Mouse (Mus musculus) thymus, adult 2 months (tissue): ENCODE measurements around the gene Avp.

Experiments
- CTCF ChIP-seq: fragments of 200-500 bp; IDR thresholded peaks from 2 replicates; pipeline ENCODE4 v1.5.1; 2012; ENCODE audit warnings: mild to moderate bottlenecking, control low read depth, low read length, moderate library complexity, borderline replicate concordance; ENCODE audit not compliant: control insufficient read depth, poor library complexity, insufficient read depth; ENCODE audit errors: extremely low read depth
- POLR2A ChIP-seq: fragments of 200-500 bp; IDR thresholded peaks from 2 replicates; pipeline ENCODE4 v1.6.1; 2012; ENCODE audit warnings: mild to moderate bottlenecking, low read length, control low read depth, moderate library complexity; ENCODE audit not compliant: control insufficient read depth, poor library complexity, insufficient read depth; ENCODE audit errors: extremely low read depth

DNA sequence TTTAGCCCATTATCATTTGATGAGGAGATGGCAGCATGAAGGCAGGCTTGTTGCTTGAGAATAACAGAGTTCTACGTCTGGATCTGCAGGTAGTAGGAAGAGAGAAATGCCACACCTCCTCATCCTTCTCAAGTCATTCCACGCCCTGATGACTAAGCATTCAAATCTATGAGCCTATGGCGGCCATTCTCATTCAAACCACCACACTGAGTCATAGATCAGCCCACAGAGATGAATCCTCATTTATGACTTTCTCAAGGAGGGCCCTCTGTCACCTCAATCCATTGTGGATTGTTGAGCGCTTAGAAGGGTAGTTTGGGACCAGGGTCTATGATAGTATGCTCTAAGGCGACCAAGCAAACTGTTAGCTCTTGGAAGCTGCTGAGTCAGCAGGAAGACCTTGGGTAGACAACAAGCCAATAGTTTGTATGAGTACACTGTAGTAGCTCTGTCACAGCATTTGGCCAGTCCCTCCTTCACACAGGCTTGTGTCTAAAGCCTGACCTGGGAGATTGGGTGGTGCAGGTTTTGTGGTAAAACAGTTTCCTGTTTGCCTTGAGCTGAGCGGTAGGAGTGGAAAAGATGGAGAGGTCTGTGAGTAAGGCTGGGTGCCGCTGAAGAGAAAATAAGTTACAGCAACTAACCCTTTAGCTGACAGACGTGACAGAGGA lies 43.3 kb downstream of the Avp start:
- no peak for TF ChIP-seq CTCF
- no peak for TF ChIP-seq POLR2A
